ENCODE assay signal across 2 mouse cellular contexts in the genomic region with DNA sequence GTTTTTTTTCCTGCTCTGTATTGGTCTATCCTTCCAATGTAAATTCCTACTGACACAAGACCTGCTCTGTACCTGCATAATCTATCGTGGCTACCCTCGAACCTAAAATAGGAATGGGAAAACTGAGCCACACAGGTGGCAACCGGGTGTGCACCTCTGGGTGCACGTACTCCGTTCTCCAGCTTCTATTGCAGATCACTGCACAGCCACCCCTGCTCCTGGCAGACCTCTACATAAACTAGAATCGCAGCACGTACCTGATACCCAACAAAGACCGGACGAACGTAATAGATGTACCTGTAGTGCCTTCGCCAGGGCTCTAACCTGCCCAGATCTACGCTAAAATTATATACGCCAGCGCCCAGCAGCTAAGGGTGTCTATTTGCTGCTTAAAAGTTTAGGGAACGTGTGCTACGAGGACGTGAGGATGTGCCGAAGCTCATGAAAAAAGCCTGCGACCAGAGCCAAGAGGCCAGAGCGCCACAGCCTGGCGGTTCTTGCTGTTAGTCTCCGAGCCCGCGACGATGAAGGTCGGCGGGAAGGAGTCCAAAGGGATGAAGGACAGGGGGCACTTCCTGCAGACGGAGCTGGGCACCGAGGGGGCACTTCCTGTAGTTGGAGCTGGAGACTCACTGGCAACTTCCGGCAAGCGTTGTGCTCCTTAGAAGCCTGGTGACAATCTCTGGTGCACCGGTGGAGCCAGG.
TF ChIP-seq lines count a peak whose summit lies in the region.

A gene (minus strand): TSS at position 556 of the 704 bp plus-strand sequence.

TF ChIP-seq in CH12.LX, 34 proteins besides CTCF, POLR2A, EP300 and RAD21:
- TF ChIP-seq MXI1 (IDR thresholded peaks at IDR 0.05; ENCODE audit: low read depth, low read length) = peak; percentile 50; the same call in 1 of the 2 replicates
- TF ChIP-seq MAX (IDR thresholded peaks at IDR 0.05; ENCODE audit: low read length) = peak; percentile 34; the same call in 1 of the 2 replicates
- TF ChIP-seq ZMIZ1 (IDR thresholded peaks at IDR 0.05; ENCODE audit: low read depth, low read length) = peak; percentile 39; the same call in 1 of the 2 replicates
- no peak for TF ChIP-seq CHD2 (IDR thresholded peaks at IDR 0.05; ENCODE audit: low read length)
- 0 out of 2 replicates have a peak, but pooled peaks have one; percentile 31 for TF ChIP-seq RCOR1 (conservative IDR thresholded peaks at IDR 0.05; ENCODE audit: low read depth, low read length)
- TF ChIP-seq TCF12 (IDR thresholded peaks at IDR 0.05; ENCODE audit: low read depth, low read length) = peak; percentile 43
- peak; percentile 82 for TF ChIP-seq HCFC1 (IDR thresholded peaks at IDR 0.05; ENCODE audit: low read depth, low read length)
- TF ChIP-seq PAX5 (IDR thresholded peaks at IDR 0.05; ENCODE audit: low read length) = no peak
- peak; percentile 46 for TF ChIP-seq MEF2A (IDR thresholded peaks at IDR 0.05; ENCODE audit: borderline replicate concordance, low read depth, low read length)
- TF ChIP-seq ZNF384 (IDR thresholded peaks at IDR 0.05; ENCODE audit: low read depth, low read length) = peak; percentile 49; the same call in 1 of the 2 replicates
- TF ChIP-seq BHLHE40 (IDR thresholded peaks at IDR 0.05; ENCODE audit: low read depth, low read length) = 0 out of 2 replicates have a peak, but pooled peaks have one; percentile 7
- TF ChIP-seq CHD1 (IDR thresholded peaks at IDR 0.05; ENCODE audit: low read depth, low read length) = 0 out of 2 replicates have a peak, but pooled peaks have one; percentile 37
- peak; percentile 24; the same call in 1 of the 2 replicates for TF ChIP-seq SMC3 (IDR thresholded peaks at IDR 0.05; ENCODE audit: low read depth, low read length)
- peak; percentile 87 for TF ChIP-seq ELF1 (IDR thresholded peaks at IDR 0.05; ENCODE audit: low read depth, low read length)
- peak; percentile 66 for TF ChIP-seq IRF4 (IDR thresholded peaks at IDR 0.05; ENCODE audit: low read depth, low read length)
- TF ChIP-seq USF2 (conservative IDR thresholded peaks at IDR 0.05; ENCODE audit: low read depth, low read length) = no peak
- TF ChIP-seq SIN3A (IDR thresholded peaks at IDR 0.05; ENCODE audit: low read length) = peak; percentile 29
- TF ChIP-seq TBP (conservative IDR thresholded peaks at IDR 0.05; ENCODE audit: low read depth, low read length) = 0 out of 2 replicates have a peak, but pooled peaks have one; percentile 32
- peak; percentile 78; the same call in 1 of the 2 replicates for TF ChIP-seq MAZ (IDR thresholded peaks at IDR 0.05; ENCODE audit: low read depth, low read length)
- TF ChIP-seq JUND (conservative IDR thresholded peaks at IDR 0.05; ENCODE audit: low read depth, low read length) = no peak
- TF ChIP-seq NELFE (IDR thresholded peaks at IDR 0.05; ENCODE audit: low read depth, low read length) = peak; percentile 55
- TF ChIP-seq KAT2A (IDR thresholded peaks at IDR 0.05; ENCODE audit: insufficient replicate concordance, low read length) = 0 out of 2 replicates have a peak, but pooled peaks have one; percentile 45
- no peak for TF ChIP-seq ETS1 (conservative IDR thresholded peaks at IDR 0.05; ENCODE audit: low read depth, low read length)

TF ChIP-seq in myocyte, 11 proteins besides CTCF, POLR2A, EP300 and RAD21 (continued from another document):
- TF ChIP-seq POLR2AphosphoS2 (IDR thresholded peaks at IDR 0.05; ENCODE audit: insufficient read length, low read depth) (no peak), TCF12 (IDR thresholded peaks at IDR 0.05; ENCODE audit: insufficient read depth, poor library complexity, severe bottlenecking) (no peak), USF1 (IDR thresholded peaks at IDR 0.05; ENCODE audit: low read depth) (no peak), MYOD1 (IDR thresholded peaks at IDR 0.05; ENCODE audit: control insufficient read depth in 1 of 3, insufficient read length in 2 of 3, low read depth in 2 of 3) (no peak), REST (IDR thresholded peaks at IDR 0.05; ENCODE audit: insufficient read depth, insufficient read length) (no peak), TCF3 (IDR thresholded peaks at IDR 0.05; ENCODE audit: insufficient read length, low read depth) (no peak), E2F4 (IDR thresholded peaks at IDR 0.05; ENCODE audit: insufficient read depth) (no peak)
TF ChIP-seq in myocyte: peak in this region for 0.
